Mouse (Mus musculus) megakaryocyte, adult 5-6 weeks (primary cell): ENCODE results near the gene Atp5f1. TPM values are rescaled to one million over a fixed set of nuclear protein-coding genes. Genes with fewer than 3 reads are reported as not detected.
"Not testable (repeated sequence)": the region's sequence is repeated elsewhere in the genome, so short reads cannot be mapped to it uniquely, and the experiment has no call there.

Source experiments
- ATAC-seq: 2 replicates; pipeline ENCODE4 v1.8.0; 2016; ENCODE audit warnings: mild to moderate bottlenecking, inconsistent platforms; ENCODE audit not compliant: poor library complexity, severe bottlenecking
- total RNA-seq, 2 experiments: library from RNA; stranded (forward) in 1 of 2; stranded (reverse) in 1 of 2; fragments of 153-499, 151-499 nt in 1 of 2; fragments of 221-1000, 200-1000 nt in 1 of 2; gene quantifications; 2 replicates each; pipeline versions ENCODE4 v1.2.3 to v1.2.4; 2015 to 2017

The Atp5f1 gene
- total RNA-seq, 2 experiments from 2014 or later: 475 to 520 TPM

DNA sequence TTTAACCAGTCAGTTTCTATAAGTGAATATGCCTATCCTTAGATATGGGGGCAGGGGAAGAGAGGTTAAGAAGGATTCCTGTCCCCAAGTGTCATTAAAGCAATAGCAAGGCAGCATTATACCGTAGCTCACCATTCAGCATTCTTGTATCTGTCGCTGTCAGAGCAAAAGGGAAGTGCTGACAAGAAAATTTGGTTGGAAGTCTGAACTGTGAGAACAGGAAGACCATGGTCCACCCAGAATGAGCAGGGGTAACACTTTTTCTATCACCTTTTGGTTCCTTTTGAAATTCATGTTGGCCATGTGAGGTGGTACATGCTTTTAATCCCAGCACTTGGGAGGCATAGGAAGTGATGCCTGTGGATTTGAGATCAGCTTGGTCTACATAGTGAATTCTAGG lies 28.8 kb downstream of the Atp5f1 start:
- ATAC-seq: peak; percentile 45

GRCm38 (mm10) chr3:105929821-105930220 lies 30.1 kb downstream of the Atp5f1 start:
- no peak for ATAC-seq

DNA sequence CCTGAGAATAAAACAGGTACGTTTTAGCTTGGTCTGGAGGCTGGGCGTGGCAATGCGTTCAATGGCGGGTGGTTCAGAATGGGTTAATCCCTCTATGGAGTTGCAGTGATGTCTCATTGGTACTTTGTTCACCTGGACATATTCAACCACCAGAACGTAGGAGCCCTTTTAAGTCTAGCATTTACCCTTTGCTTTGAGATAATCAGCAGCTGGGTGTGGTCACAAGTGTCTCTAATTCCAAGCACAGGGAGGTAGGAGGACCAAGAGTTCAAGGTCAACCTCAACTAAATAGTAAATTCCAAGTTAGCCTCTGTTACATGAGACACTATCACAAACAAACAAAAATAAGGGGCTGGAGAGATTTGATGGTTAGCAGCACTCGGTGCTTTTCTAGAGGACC lies 31.1 kb downstream of the Atp5f1 start:
- ATAC-seq: no peak

- no peak for ATAC-seq
These were observed 31.7 kb downstream of the Atp5f1 start for GRCm38 (mm10) chr3:105928195-105928569.

- ATAC-seq: no peak
These were observed 32.2 kb downstream of the Atp5f1 start for GRCm38 (mm10) chr3:105927561-105928194.

- ATAC-seq: no peak
These were observed 35.3 kb downstream of the Atp5f1 start for GRCm38 (mm10) chr3:105924616-105925015.

DNA sequence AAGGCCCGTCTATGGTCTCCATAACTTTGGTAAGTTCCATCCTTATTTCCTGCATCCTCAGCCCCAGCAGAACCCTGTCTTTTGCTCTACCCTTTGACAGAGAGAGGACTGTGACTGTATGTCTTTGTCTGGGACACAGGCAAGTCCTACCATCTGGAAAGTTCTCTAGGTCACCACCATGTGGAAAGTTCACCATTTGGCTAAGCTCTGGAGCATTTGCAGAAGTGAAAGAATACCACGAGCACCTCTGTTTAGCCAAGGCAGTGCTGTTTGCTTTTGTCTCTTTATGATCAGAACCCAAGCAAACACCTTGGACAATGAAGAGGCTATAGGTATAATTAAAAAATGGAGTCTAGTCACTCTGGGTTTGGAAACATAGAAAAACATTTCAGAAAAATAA lies 37.9 kb downstream of the Atp5f1 start:
- peak; percentile 61 for ATAC-seq

DNA sequence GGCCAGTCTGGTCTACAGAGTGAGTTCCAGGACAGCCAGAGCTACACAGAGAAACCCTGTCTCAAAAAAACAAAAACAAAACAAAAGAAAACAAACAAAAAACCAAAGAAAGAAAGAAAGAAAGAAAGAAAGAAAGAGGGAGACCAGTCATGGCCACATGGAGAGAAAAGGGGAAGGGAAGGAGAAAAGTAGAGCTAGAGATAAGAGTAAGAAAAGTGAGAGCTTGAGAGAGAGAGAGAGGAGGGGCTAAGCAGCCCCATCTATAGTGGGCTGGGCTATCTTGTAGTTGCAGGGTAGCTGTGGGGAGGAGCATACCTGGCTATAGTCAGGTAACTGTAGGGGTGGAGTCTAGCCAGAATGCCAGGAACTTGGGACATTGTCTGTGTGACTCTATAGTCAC lies 39.2 kb downstream of the Atp5f1 start:
- ATAC-seq: not testable (repeated sequence)

GRCm38 (mm10) chr3:105918355-105918745 lies 41.5 kb downstream of the Atp5f1 start:
- ATAC-seq: no peak

- no peak for ATAC-seq
These were observed 42.1 kb downstream of the Atp5f1 start for GRCm38 (mm10) chr3:105917656-105918354.

DNA sequence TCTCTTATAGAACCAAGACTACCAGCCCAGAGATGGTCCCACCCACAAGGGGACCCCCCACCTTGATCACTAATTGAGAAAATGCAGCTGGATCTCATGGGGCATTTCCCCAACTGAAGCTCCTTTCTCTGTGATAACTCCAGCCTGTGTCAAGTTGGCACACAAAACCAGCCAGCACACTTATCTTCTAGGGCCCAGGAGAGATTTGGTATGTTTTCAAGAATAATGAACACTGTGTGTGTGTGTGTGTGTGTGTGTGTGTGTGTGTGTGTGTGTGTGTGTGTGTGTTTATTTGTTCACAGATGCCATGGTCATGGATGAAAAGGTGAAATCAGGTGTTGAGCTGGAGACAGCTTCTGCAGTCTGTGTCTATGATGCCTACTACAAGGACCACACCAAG lies 43.4 kb downstream of the Atp5f1 start:
- ATAC-seq: not testable (repeated sequence)

DNA sequence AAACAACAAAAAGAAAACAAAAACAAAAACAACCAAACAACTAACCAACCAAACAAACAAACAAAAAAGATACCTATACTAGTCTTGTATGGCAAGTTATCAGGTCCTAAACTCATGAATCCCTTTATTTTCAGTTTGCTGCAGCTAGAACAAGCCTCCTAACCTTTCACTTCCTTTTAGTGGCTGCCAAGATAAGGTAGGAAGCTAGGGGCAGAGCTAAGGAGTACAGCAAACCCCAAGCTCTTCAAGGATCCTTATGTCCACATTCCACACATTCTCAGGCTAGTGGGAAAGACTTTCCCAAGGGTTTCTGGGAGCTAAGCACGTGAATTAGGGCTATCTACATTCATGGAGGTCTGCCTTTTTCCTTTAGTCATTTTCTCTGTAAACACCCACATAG lies 44.6 kb downstream of the Atp5f1 start:
- no peak for ATAC-seq

DNA sequence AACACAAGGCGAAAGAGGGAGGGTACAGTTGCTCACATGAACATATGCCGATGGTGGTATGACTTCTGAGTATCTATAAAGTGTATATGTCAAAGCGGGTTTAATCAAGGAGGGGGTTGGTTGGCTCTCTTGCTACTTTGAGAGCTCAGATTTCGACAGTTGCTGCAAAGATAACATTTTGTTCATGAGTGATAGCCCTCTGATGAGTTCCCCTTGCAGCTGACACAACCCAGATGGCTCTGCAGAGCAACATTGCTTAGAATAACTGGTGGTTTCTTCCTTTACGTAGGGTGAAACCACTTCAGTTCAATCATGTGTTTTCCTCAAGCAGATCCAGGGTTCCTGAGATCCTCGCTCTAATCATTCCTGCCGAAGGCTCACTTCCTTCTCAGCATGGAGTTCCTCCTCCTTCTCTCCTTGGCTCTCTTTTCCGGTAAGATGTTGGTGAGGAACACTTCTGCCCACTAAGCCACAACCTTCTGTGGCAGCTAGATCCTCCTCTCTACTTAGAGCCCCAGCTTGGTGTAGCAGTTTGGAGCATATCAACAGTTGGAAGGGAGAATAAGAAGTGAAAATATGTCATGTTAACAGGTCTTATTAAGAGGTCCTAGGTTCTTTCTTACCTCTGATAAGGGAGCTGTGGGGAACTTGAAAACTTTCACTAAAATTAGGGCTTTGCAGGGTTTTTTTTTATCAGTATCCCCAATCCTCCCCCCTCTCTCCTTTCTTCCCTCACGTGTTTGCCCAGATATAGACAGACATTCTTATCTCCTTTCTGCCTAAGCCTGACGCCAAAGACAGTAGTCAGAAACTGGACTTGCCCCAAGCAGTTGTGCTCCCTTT lies 45.8 kb downstream of the Atp5f1 start:
- peak; percentile 28 for ATAC-seq

DNA sequence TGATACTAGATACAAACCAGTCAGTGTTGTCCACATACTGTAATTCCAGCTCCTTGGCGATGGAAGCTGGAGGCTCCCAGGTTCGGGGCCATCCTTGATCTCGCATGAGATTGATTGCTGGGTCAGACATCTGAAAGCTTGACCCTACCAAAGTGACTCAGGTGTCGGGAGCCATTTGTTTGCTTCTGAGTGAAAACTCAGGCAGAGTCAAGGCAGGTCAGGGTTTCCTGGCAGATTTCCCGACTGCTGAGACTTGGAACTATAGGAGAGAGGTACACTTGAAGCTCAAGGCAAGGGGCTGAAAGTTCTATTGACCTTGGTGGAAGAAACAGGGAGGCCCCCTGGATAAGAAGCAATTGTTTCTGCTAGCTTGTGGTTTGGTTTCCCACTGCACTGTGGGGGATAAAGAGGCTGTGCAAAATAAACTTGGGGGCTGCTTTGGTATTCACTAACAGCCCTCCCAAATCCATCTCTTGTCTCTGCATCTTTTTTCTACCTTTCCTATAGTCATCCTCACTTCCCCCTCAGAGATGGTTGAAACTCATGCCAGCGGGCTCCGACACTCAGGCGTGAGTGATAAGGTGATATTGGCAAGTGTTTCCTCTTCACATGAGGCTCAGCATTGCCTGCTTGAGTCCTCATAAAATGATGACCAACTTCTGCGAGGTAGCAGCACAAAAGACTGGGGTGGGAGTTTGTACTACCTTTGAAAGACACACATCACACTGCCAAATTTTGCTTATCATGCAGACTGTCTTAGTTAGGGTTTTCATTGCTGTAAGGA lies 47.6 kb downstream of the Atp5f1 start:
- no peak for ATAC-seq

DNA sequence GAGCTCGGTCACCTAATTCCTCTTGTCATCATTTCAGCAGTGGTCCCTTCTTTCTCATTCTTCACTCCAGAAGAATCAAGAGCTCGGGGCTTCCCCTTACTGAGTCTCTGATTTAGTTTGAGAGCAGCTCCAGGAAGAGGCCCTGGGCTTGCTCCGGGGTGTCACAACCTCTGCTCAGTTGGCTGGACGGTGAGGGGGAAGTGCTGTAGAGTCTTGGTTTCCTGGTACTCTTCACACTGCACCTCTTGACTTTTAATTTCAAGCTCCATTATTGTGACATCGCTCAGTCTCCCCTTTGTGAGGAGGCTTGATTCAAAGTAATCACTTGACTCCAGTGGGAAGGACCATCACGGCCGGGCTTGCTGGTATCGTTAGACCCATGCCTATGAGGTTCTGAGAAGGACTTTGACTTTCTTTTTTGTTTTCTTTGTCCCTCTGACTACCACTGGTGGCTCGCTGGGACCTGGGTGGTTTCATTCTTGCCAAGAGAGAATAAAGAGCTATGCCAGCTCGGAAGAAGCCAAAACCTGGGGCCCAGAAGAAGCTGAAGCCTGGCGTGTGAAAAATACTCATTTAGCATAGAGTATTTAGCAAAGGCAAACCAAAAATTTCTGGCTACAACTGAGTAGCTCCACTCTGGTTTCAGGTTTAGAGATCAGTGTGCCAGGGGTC lies 49.2 kb downstream of the Atp5f1 start:
- peak; percentile 85 for ATAC-seq

- ATAC-seq: no peak
These were observed 50.9 kb downstream of the Atp5f1 start for GRCm38 (mm10) chr3:105908976-105909375.

DNA sequence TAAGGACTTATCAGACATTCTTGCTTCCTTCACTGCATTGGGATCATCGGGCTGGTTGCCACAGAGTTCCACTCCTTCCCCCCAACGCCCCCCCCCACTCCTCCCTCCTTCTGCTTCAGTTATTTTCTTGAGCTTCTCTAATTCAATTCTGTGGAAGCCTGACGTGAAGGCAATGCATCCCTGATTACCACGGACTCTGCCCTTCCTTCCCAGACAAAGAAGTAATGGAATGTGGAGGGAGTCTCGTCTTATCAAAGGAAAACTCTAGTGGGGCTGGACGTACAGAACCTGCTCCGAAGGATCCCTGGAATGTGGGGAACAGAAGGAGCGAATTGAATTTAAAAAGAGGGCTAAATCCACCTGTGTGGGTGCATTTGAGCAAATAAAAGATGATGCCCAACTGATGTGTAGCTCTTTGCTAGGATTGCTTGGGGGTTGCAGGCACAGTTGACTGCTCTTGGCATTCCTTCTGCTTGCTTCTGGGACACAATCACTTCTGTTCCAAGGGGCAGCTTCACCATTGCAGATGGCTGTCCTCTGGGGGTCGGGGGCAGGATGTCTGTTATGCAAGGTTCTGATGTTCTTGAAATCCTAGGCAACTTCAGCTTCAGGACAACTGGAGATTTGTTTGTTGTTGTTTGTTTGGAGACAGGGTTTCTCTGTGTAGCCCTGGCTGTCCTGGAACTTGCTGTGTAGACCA lies 51.8 kb downstream of the Atp5f1 start:
- no peak for ATAC-seq

- no peak for ATAC-seq
These were observed 55.2 kb downstream of the Atp5f1 start for GRCm38 (mm10) chr3:105904721-105905120.

DNA sequence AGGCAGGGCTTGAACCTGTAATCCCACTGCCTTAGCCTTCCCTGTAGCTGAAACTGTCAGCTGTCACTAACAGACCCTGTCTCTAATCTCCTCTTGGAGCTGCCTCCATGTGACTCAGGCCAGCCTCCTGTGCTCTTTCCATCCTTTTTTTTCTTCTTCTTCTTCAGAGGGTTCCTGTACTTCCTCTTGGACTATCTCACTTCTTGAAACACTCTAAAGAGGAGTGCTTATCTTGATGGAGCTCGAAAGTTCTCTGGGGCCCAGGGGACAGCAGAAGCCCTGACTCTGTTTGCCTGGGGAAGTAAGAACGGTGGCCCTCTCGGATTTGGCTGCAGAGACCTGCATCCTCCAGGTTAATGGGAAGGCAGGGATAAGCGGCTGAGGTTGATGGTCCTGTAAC lies 55.7 kb downstream of the Atp5f1 start:
- ATAC-seq: peak; percentile 41

DNA sequence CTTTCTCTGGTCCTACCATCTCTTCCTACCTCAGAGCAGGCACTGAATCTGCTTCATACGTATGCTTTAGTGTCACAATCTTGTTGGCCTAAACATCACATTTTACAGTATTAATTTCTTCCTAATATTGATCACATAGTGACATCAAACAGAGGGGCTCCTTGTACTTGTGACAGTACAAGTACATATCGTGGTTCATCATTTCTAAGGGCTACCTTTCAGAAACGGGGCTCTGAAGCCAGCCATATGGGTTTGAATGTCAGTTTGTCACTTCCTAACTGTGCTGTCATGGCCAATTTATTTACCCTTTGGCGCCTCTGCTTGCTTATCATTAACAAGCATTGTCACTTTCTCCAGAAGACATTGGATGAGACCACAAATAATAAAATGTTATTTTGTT lies 58.4 kb downstream of the Atp5f1 start:
- no peak for ATAC-seq
